Mouse (Mus musculus): ENCODE measurements around the gene Bpifa6.

- no peak for TF ChIP-seq SIN3A (IDR thresholded peaks at IDR 0.05; ENCODE audit: low read length)
- no peak for TF ChIP-seq CTCF (IDR thresholded peaks at IDR 0.05 in 2 of 3, conservative IDR thresholded peaks at IDR 0.05 in 1 of 3; ENCODE audit: control insufficient read depth in 1 of 3, insufficient read depth in 1 of 3, low read depth in 2 of 3, low read length in 3 of 3, poor library complexity in 1 of 3, severe bottlenecking in 1 of 3)
- TF ChIP-seq POLR2A (IDR thresholded peaks at IDR 0.05; ENCODE audit: control insufficient read depth in 1 of 2, insufficient read depth in 1 of 2, low read depth in 1 of 2, low read length in 2 of 2, poor library complexity in 1 of 2) = no peak
- TF ChIP-seq ETS1 (IDR thresholded peaks at IDR 0.05; ENCODE audit: low read depth, low read length) = no peak
- no peak for TF ChIP-seq GATA1 (IDR thresholded peaks at IDR 0.05; ENCODE audit: low read depth, low read length)
- no peak for TF ChIP-seq MAFK (IDR thresholded peaks at IDR 0.05; ENCODE audit: borderline replicate concordance, low read depth, low read length)
- TF ChIP-seq NRF1 (IDR thresholded peaks at IDR 0.05; ENCODE audit: insufficient read depth, low read depth, low read length, poor library complexity, severe bottlenecking) = no peak
- no peak for TF ChIP-seq NELFE (IDR thresholded peaks at IDR 0.05; ENCODE audit: low read depth, low read length)
- no peak for TF ChIP-seq ZC3H11A (IDR thresholded peaks at IDR 0.05; ENCODE audit: low read depth, low read length)
- no peak for TF ChIP-seq JUND (IDR thresholded peaks at IDR 0.05; ENCODE audit: low read depth, low read length)
- TF ChIP-seq CHD2 (IDR thresholded peaks at IDR 0.05; ENCODE audit: low read length) = no peak
Observed at GRCm38 (mm10) chr2:154005734-154006133, 31.0 kb downstream of the Bpifa6 start.

Measured in MEL (cell line).